Mouse (Mus musculus): ENCODE measurements around the gene Olfr47.

DNA sequence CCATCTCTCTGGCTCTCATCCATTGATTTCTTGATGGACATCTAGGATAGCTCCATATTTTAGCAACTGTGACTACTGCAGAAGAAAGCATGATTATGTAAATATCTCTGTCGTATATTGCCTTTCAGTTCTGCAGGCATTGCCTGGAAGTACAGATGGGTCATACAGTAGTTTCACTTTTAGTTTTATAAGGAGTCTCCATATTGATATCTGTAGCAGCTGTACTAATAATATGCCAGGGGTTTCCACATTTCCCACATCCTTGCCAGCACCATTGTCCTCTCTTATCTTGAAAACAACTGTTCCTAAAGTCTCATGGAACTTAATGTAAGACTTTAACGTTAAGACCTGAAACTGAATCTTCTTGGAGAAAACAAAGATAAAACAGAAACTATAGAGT lies 29.4 kb downstream of the Olfr47 start:
- TF ChIP-seq POLR2A (IDR thresholded peaks at IDR 0.05; ENCODE audit: extremely low read depth, insufficient read depth, low read length) (no peak), CTCF (IDR thresholded peaks at IDR 0.05; ENCODE audit: low read depth, low read length) (no peak)
